In the genomic region with DNA sequence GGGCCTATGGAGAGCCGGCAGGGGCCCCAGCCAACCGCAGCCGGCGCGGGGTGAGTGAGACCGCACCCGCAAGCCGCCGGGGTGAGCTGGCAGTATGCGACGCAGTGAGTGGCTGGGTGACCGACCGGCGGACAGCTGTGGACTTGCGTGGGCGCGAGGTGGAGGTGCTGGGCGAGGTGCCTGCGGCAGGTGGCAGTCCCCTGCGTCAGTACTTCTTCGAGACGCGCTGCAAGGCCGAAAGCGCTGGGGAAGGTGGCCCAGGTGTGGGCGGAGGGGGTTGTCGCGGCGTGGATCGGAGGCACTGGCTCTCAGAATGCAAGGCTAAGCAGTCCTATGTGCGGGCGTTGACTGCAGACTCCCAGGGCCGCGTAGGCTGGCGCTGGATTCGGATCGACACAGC, we compare ENCODE assay signal across 10 mouse cellular contexts. TPM values are rescaled to one million over a fixed set of nuclear protein-coding genes. Genes with fewer than 3 reads are reported as not detected.
DNase-seq lines count a peak whose midpoint lies in the region; ATAC-seq and TF ChIP-seq lines count a peak whose summit lies in the region.
"Had no signal": no experiment of that assay in that cellular context is flagged by ENCODE, and none has a peak within 500 bp of the region (broad histone marks: within the 10 kb centered on the region; RNA-seq: fewer than 3 reads in every experiment).

No protein-coding gene starts in this region.

- TF ChIP-seq EP300 in stomach, postnatal 0 days (optimal IDR thresholded peaks at IDR 0.05) = no peak

- no peak overlapping the region for H3K27ac ChIP-seq in heart, embryonic 15.5 days
- no peak overlapping the region for H3K27ac ChIP-seq in limb, embryonic 11.5 days (replicated peaks; ENCODE audit: low read depth, low read length)
- no peak overlapping the region for H3K27ac ChIP-seq in stomach, postnatal 0 days (replicated peaks)
- H3K27ac ChIP-seq: midbrain, embryonic 12.5 days had no signal

- H3K4me2 ChIP-seq in heart, embryonic 15.5 days = peak overlapping the region; percentile 37
- peak overlapping the region; percentile 24; the same call in 1 of the 2 replicates for H3K4me2 ChIP-seq in limb, embryonic 11.5 days (ENCODE audit: low read depth, severe bottlenecking)
- peak overlapping the region; percentile 29 for H3K4me2 ChIP-seq in stomach, postnatal 0 days (replicated peaks; ENCODE audit: low read depth)
- H3K4me2 ChIP-seq: midbrain, embryonic 12.5 days had no signal

- peaks cover 94% of the 10 kb centered on the region for H3K27me3 ChIP-seq in heart, embryonic 15.5 days
- peaks cover 86% of the 10 kb centered on the region for H3K27me3 ChIP-seq in limb, embryonic 11.5 days (ENCODE audit: control insufficient read depth, insufficient read depth, low read length)
- no peaks in the 10 kb centered on the region for H3K27me3 ChIP-seq in stomach, postnatal 0 days (ENCODE audit: control insufficient read depth, insufficient read depth, low read length)

- H3K36me3 ChIP-seq in heart, embryonic 15.5 days = no peaks in the 10 kb centered on the region
- H3K36me3 ChIP-seq in limb, embryonic 11.5 days (ENCODE audit: control insufficient read depth, insufficient read depth, low read length) = no peaks in the 10 kb centered on the region
- no peaks in the 10 kb centered on the region for H3K36me3 ChIP-seq in stomach, postnatal 0 days (ENCODE audit: control insufficient read depth, insufficient read depth, low read length)
- H3K36me3 ChIP-seq: midbrain, embryonic 12.5 days had no signal

- no peak overlapping the region for H3K9ac ChIP-seq in heart, embryonic 15.5 days
- H3K9ac ChIP-seq in limb, embryonic 11.5 days (ENCODE audit: low read length) = no peak overlapping the region
- H3K9ac ChIP-seq in stomach, postnatal 0 days (ENCODE audit: low read length) = no peak overlapping the region
- H3K9ac ChIP-seq: midbrain, embryonic 12.5 days had no signal

- no peak for DNase-seq in heart, postnatal 4 days
- DNase-seq in thymus, postnatal 4 days = peak; percentile 42
- DNase-seq in thymus, postnatal 36 days = no peak
- no peak for DNase-seq in limb, embryonic 11.5 days (ENCODE audit: low spot score)
- peak; percentile 56 for DNase-seq in stomach, postnatal 0 days (ENCODE audit: low spot score)
- no peak for DNase-seq in layer of hippocampus, adult 9-11 months
- DNase-seq in thymus, adult 18-20 months = no peak

- H3K4me3 ChIP-seq in heart, embryonic 15.5 days = peak overlapping the region; percentile 10; the same call in 1 of the 2 replicates
- H3K4me3 ChIP-seq in limb, embryonic 11.5 days (ENCODE audit: low read depth, low read length) = no peak overlapping the region
- H3K4me3 ChIP-seq in stomach, postnatal 0 days (ENCODE audit: low read depth, low read length) = 0 out of 2 replicates have a peak overlapping the region, but pooled peaks have one; percentile 6
- H3K4me3 ChIP-seq: midbrain, embryonic 12.5 days had no signal

- no peaks in the 10 kb centered on the region for H3K9me3 ChIP-seq in heart, embryonic 15.5 days (replicated peaks)
- H3K9me3 ChIP-seq in limb, embryonic 11.5 days (ENCODE audit: control insufficient read depth, low read length) = no peaks in the 10 kb centered on the region
- no peaks in the 10 kb centered on the region for H3K9me3 ChIP-seq in stomach, postnatal 0 days (ENCODE audit: control insufficient read depth, low read length)
- H3K9me3 ChIP-seq: midbrain, embryonic 12.5 days had no signal

- peaks cover 40% of the 10 kb centered on the region for H3K4me1 ChIP-seq in heart, embryonic 15.5 days (replicated peaks)
- peaks cover 22% of the 10 kb centered on the region for H3K4me1 ChIP-seq in limb, embryonic 11.5 days (ENCODE audit: control insufficient read depth, insufficient read depth, low read length)
- no peaks in the 10 kb centered on the region for H3K4me1 ChIP-seq in stomach, postnatal 0 days (replicated peaks; ENCODE audit: control insufficient read depth, insufficient read depth)

- 16% methylated on average over 37 of the region's 37 CpGs for WGBS in heart, embryonic 15.5 days
- 13% methylated on average over 37 of the region's 37 CpGs for WGBS in limb, embryonic 11.5 days
- 26% methylated on average over 37 of the region's 37 CpGs for WGBS in stomach, postnatal 0 days

- ATAC-seq in heart, embryonic 15.5 days (replicated peaks; ENCODE audit: insufficient number of reproducible peaks, insufficient read depth, low FRiP score, low read depth) = no peak
- ATAC-seq in limb, embryonic 11.5 days (ENCODE audit: insufficient number of reproducible peaks, low FRiP score, low TSS enrichment, low read depth) = no peak
- no peak for ATAC-seq in stomach, postnatal 0 days (ENCODE audit: low FRiP score, low TSS enrichment)

- TF ChIP-seq CTCF in stomach, postnatal 0 days (IDR thresholded peaks at IDR 0.05; ENCODE audit: low read depth) = no peak

RNA-seq across cellular contexts. Expression of a gene that starts 2.1 kb away (rescaled TPM):
- 0.81 and 1.6 TPM in 2 replicates for polyA plus RNA-seq in heart, embryonic 15.5 days (2015; fragmentation: Nextera tagmentation; extraction: Ambion mirVana)
- total RNA-seq in heart, postnatal 4 days (2021) = under 1 TPM; 0.17 to 0.43 TPM
- 3.8 and 4.1 TPM in 2 replicates for polyA plus RNA-seq in limb, embryonic 11.5 days (2014; fragmentation: Nextera tagmentation; extraction: Ambion mirVana)
- polyA plus RNA-seq in stomach, postnatal 0 days (2015; fragmentation: Nextera tagmentation; extraction: Ambion mirVana) = 1.5 and 1.8 TPM in 2 replicates

RNA-seq across cellular contexts. Expression of a gene that starts 5.0 kb away (rescaled TPM):
- polyA plus RNA-seq in heart, embryonic 15.5 days (2015; fragmentation: Nextera tagmentation; extraction: Ambion mirVana) = not detected in 2 replicates
- not detected for total RNA-seq in heart, postnatal 4 days (2021)
- not detected in 2 replicates for polyA plus RNA-seq in limb, embryonic 11.5 days (2014; fragmentation: Nextera tagmentation; extraction: Ambion mirVana)
- polyA plus RNA-seq in stomach, postnatal 0 days (2015; fragmentation: Nextera tagmentation; extraction: Ambion mirVana) = not detected in 2 replicates
- polyA plus RNA-seq: frontal cortex, adult 2 months; midbrain, embryonic 12.5 days had no signal

RNA-seq across cellular contexts. Expression of a gene that starts 10.2 kb away (rescaled TPM):
- polyA plus RNA-seq in heart, embryonic 15.5 days (2015; fragmentation: Nextera tagmentation; extraction: Ambion mirVana) = 0.33 and 0.58 TPM in 2 replicates
- total RNA-seq in heart, postnatal 4 days (2021) = under 1 TPM; 0.43 to 0.59 TPM
- not detected in 2 replicates for polyA plus RNA-seq in limb, embryonic 11.5 days (2014; fragmentation: Nextera tagmentation; extraction: Ambion mirVana)
- polyA plus RNA-seq in stomach, postnatal 0 days (2015; fragmentation: Nextera tagmentation; extraction: Ambion mirVana) = 0.15 and 0.17 TPM in 2 replicates
- polyA plus RNA-seq: frontal cortex, adult 2 months; midbrain, embryonic 12.5 days had no signal

RNA-seq across cellular contexts. Expression of a gene that starts 19.0 kb away (rescaled TPM):
- polyA plus RNA-seq in heart, embryonic 15.5 days (2015; fragmentation: Nextera tagmentation; extraction: Ambion mirVana) = 111 and 113 TPM in 2 replicates
- 10 to 100 TPM; 82.7 to 90.3 TPM for total RNA-seq in heart, postnatal 4 days (2021)
- polyA plus RNA-seq in limb, embryonic 11.5 days (2014; fragmentation: Nextera tagmentation; extraction: Ambion mirVana) = 39.1 and 41.8 TPM in 2 replicates
- polyA plus RNA-seq in stomach, postnatal 0 days (2015; fragmentation: Nextera tagmentation; extraction: Ambion mirVana) = 10.1 and 10.6 TPM in 2 replicates

RNA-seq across cellular contexts. Expression of a gene that starts 20.1 kb away (rescaled TPM):
- 123 and 146 TPM in 2 replicates for polyA plus RNA-seq in heart, embryonic 15.5 days (2015; fragmentation: Nextera tagmentation; extraction: Ambion mirVana)
- total RNA-seq in heart, postnatal 4 days (2021) = 100 to 1,000 TPM; 203 to 223 TPM
- 87.5 and 93.0 TPM in 2 replicates for polyA plus RNA-seq in limb, embryonic 11.5 days (2014; fragmentation: Nextera tagmentation; extraction: Ambion mirVana)
- 73.7 and 78.8 TPM in 2 replicates for polyA plus RNA-seq in stomach, postnatal 0 days (2015; fragmentation: Nextera tagmentation; extraction: Ambion mirVana)

Comparison
In these comparisons a context has a peak if more than half of its experiments do, and no peak if none do; other contexts are left out.
1. DNase-seq: peak in thymus, postnatal 4 days (single experiment) and stomach, postnatal 0 days (single experiment); none in heart, postnatal 4 days (single experiment), thymus, postnatal 36 days (0 of 2), limb, embryonic 11.5 days (single experiment), layer of hippocampus, adult 9-11 months (single experiment) and thymus, adult 18-20 months (0 of 2).
2. Peak in every context shown above with its lines, with median percentiles within 50 percentile points of each other: H3K4me2 ChIP-seq.